20 mouse cellular contexts compared by ENCODE assay signal in the genomic region with DNA sequence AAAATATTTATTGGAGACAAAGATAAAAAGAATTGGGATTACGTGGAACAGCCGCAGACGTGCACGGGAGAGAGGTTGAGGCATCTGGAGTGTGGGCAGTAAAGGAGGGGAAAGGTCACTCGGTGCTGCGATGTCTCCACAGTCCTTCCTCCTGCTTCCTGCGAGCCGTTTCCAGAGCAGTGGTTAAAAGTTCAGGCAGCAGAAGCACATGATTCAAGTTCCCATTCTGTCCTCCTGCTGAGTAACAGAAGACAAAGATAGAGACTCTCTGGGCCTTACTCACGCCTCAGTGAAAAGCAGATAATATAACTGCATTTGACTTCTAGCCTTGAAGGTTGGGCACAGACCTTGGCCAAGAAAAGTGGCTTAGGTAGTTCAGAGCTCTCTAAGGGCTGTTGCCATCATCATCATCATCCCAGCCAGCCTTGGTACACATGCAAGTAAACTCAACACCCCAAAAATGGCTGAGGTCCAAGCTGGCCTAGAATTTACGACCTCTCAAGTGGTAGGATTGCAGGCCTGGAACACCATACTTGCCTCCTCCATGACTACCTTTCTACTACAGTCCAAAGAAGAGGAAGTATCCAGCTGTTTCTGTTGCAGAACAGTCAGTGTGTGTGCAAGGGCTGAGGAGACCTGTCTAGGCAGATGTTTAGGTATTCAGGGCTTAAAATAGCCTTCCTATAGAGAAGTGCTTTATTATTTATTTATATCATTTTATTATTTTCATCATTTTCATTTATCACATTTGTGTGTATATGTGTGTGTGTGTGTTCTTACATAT.
DNase-seq lines count a peak whose midpoint lies in the region; ATAC-seq and TF ChIP-seq lines count a peak whose summit lies in the region.
"Had no signal": no experiment of that assay in that cellular context is flagged by ENCODE, and none has a peak within 500 bp of the region (broad histone marks: within the 10 kb centered on the region; RNA-seq: fewer than 3 reads in every experiment).

No protein-coding gene starts in this region.

- H3K36me3 ChIP-seq in heart, embryonic 12.5 days: no peaks in the 10 kb centered on the region
- H3K36me3 ChIP-seq in small intestine, adult 2 months (ENCODE audit: control insufficient read depth, insufficient read depth, low read length): no peaks in the 10 kb centered on the region
- H3K36me3 ChIP-seq: forebrain, embryonic 15.5 days; hindbrain, embryonic 10.5 days; kidney, embryonic 15.5 days; liver, embryonic 12.5 days had no signal

- peaks cover 31% of the 10 kb centered on the region for H3K4me1 ChIP-seq in heart, embryonic 12.5 days (replicated peaks)
- peaks cover 10% of the 10 kb centered on the region; the same call in 1 of the 2 replicates for H3K4me1 ChIP-seq in small intestine, adult 2 months (ENCODE audit: control insufficient read depth, insufficient read depth, insufficient read length, low read length)
- H3K4me1 ChIP-seq: forebrain, embryonic 15.5 days; liver, embryonic 12.5 days had no signal

- no peak for TF ChIP-seq CTCF in small intestine, adult 2 months (IDR thresholded peaks at IDR 0.05; ENCODE audit: extremely low read depth, insufficient read length, insufficient replicate concordance, low read depth, low read length)

- 46% methylated on average over 10 of the region's 10 CpGs for WGBS in heart, embryonic 12.5 days
- 27% methylated on average over 10 of the region's 10 CpGs for WGBS in small intestine, adult 2 months

- no peak for TF ChIP-seq POLR2A in small intestine, adult 2 months (IDR thresholded peaks at IDR 0.05; ENCODE audit: low read depth, low read length)

- H3K27ac ChIP-seq in heart, embryonic 12.5 days (ENCODE audit: poor library complexity, severe bottlenecking): no peak overlapping the region
- peak overlapping the region; percentile 56 for H3K27ac ChIP-seq in small intestine, adult 2 months (ENCODE audit: insufficient read depth, low read depth, low read length)
- H3K27ac ChIP-seq: forebrain, embryonic 15.5 days; hindbrain, embryonic 10.5 days; kidney, embryonic 15.5 days; left cerebral cortex, adult 2 months; liver, embryonic 12.5 days had no signal

- DNase-seq in heart, adult 18-20 months: peak; percentile 33 to 48
- DNase-seq in lung, postnatal 36 days: peak; percentile 61
- DNase-seq in lung, postnatal 10 days: no peak
- no peak for DNase-seq in frontal cortex, postnatal 10 days (ENCODE audit: low spot score in 2 of 2)
- no peak for DNase-seq in adrenal gland, postnatal 36 days
- DNase-seq: cerebellum, postnatal 25 days; right cerebral cortex, adult 18-20 months; thymus, adult 18-20 months had no signal

- no peak for ATAC-seq in heart, embryonic 12.5 days (ENCODE audit: insufficient number of reproducible peaks, low FRiP score)
- ATAC-seq in granulocyte monocyte progenitor cell, adult 5-6 weeks (replicated peaks; ENCODE audit: poor library complexity, severe bottlenecking): peak; percentile 73
- ATAC-seq: activated CD4-positive, CD25-positive, alpha-beta regulatory T cell, adult 4 months; forebrain, embryonic 15.5 days; liver, embryonic 12.5 days; midbrain, embryonic 16.5 days; Patski had no signal

- H3K4me3 ChIP-seq in heart, embryonic 12.5 days: no peak overlapping the region
- H3K4me3 ChIP-seq in small intestine, adult 2 months (ENCODE audit: low read depth, low read length): no peak overlapping the region
- H3K4me3 ChIP-seq: erythroblast, embryonic 14.5 days; forebrain, embryonic 15.5 days; hindbrain, embryonic 10.5 days; kidney, embryonic 15.5 days; left cerebral cortex, adult 2 months; liver, embryonic 12.5 days had no signal

- H3K27me3 ChIP-seq in heart, embryonic 12.5 days (replicated peaks): peaks cover 35% of the 10 kb centered on the region
- H3K27me3 ChIP-seq in small intestine, adult 2 months (ENCODE audit: control insufficient read depth, insufficient read depth, low read length): no peaks in the 10 kb centered on the region
- H3K27me3 ChIP-seq: Patski had no signal

- H3K9ac ChIP-seq in heart, embryonic 12.5 days: no peak overlapping the region
- H3K9ac ChIP-seq: forebrain, embryonic 15.5 days; kidney, embryonic 15.5 days; liver, embryonic 12.5 days had no signal

- no peak overlapping the region for H3K4me2 ChIP-seq in heart, embryonic 12.5 days
- H3K4me2 ChIP-seq: forebrain, embryonic 15.5 days; liver, embryonic 12.5 days had no signal

- H3K9me3 ChIP-seq in heart, embryonic 12.5 days (replicated peaks): no peaks in the 10 kb centered on the region
- H3K9me3 ChIP-seq: forebrain, embryonic 15.5 days; hindbrain, embryonic 10.5 days; kidney, embryonic 15.5 days; liver, embryonic 12.5 days had no signal

Comparison
In these comparisons a context has a peak if more than half of its experiments do, and no peak if none do; other contexts are left out.
1. DNase-seq: peak in heart, adult 18-20 months (2 of 2) and lung, postnatal 36 days (single experiment); none in lung, postnatal 10 days (single experiment), frontal cortex, postnatal 10 days (0 of 2) and adrenal gland, postnatal 36 days (0 of 2).